Mouse (Mus musculus): ENCODE results near the gene Dnajc11.
A peak's percentile ranks its signal among the peaks of the same experiment; 100 is the strongest.

The Dnajc11 gene

GRCm38 (mm10) chr4:151932576-151933504 lies 651 bp upstream of the Dnajc11 start:
- DNase-seq (ENCODE audit: low spot score in 2 of 2), result no peak

- no peak for DNase-seq (ENCODE audit: low spot score in 2 of 2)
These were observed 703 bp downstream of the Dnajc11 start for GRCm38 (mm10) chr4:151934215-151934572.

- no peak for DNase-seq (ENCODE audit: low spot score in 2 of 2)
These were observed 4.0 kb downstream of the Dnajc11 start for GRCm38 (mm10) chr4:151937441-151937840.

DNA sequence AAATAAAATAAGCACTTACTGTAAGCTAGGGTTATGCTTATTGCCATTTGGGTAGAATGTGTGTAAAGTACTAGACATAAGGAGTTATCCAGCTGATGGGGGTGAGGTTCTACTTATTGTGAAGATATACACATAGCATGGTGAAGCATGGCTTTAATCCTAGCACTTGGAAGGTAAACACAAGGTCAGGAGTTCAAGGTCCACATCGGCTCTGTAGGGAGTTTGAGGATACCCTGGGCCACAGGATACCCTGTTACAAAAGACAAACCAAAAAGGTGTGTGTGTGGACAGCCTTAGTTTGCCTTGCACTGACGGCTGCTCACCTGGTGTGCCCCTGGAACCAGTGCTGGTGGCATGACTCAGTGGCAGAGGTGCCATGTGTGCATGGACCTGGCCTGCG lies 4.6 kb downstream of the Dnajc11 start:
- no peak for DNase-seq (ENCODE audit: low spot score in 2 of 2)

- DNase-seq (ENCODE audit: low spot score in 2 of 2), result no peak
These were observed 12.7 kb downstream of the Dnajc11 start for GRCm38 (mm10) chr4:151946211-151946610.

- DNase-seq (ENCODE audit: low spot score in 2 of 2), result no peak
These were observed 15.3 kb downstream of the Dnajc11 start for GRCm38 (mm10) chr4:151948497-151949471.

GRCm38 (mm10) chr4:151953209-151953608 lies 19.7 kb downstream of the Dnajc11 start:
- no peak for DNase-seq (ENCODE audit: low spot score in 2 of 2)

- DNase-seq (ENCODE audit: low spot score in 2 of 2), result no peak
These were observed 22.3 kb downstream of the Dnajc11 start for GRCm38 (mm10) chr4:151955791-151956190.

DNA sequence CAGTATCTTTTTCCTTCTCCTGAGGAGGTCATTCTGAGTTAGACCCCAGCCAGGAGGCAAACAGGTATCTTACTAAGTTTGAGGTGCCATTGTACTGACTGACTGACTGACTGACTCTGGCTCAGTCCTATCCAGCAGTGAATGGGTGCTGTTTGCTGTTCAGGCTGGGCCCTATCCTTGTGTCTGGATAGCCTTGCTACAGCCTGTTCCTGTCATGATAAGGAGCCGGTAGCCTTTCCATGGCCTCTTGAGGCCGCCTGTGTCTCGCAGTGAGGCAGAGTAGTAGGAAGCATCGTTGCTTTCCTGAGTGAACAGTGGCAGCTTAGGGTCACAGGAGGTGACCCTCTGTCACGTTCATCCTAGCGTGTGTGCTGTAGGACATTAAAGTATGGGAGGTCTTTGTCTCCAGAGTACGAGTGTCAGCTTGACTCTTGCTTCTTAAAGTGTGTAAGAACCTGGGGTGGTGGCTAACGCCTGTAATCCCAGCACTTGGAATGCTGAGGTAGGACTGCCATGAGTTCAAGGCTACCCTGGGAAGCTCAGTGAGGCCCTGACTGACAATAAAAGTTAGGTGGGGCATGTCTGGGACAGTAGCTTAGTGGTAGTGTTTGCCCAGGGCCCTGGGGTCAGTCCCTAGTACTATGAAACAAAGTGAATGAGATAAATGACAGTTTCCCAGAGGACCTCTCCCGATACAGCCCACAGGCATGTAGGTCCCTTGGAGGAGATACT lies 24.3 kb downstream of the Dnajc11 start:
- peak in 1 of 2 experiments; percentile 54 for DNase-seq (ENCODE audit: low spot score in 2 of 2)

GRCm38 (mm10) chr4:151959849-151960512 lies 26.5 kb downstream of the Dnajc11 start:
- no peak for DNase-seq (ENCODE audit: low spot score in 2 of 2)

DNA sequence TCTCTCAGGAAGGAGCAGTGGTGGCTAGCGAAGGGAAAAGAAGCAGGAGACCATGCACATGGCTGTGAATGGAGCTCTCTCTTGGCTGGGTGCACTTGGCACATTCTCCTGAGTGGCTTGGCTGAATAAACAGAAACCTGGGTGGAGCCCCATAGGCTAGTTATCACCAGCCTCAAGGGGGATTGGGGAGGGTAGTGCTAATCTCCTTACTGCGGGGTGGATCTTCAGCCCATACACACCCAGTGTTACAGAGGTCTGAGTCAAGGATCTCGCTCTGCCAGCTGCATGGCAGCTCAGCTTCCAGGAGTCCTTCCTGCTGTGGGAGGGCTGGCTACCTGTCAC lies 27.0 kb downstream of the Dnajc11 start:
- peak; percentile 71 to 79 for DNase-seq (ENCODE audit: low spot score in 2 of 2)

GRCm38 (mm10) chr4:151962817-151963216 lies 29.3 kb downstream of the Dnajc11 start:
- DNase-seq (ENCODE audit: low spot score in 2 of 2), result peak in 1 of 2 experiments; percentile 46

DNA sequence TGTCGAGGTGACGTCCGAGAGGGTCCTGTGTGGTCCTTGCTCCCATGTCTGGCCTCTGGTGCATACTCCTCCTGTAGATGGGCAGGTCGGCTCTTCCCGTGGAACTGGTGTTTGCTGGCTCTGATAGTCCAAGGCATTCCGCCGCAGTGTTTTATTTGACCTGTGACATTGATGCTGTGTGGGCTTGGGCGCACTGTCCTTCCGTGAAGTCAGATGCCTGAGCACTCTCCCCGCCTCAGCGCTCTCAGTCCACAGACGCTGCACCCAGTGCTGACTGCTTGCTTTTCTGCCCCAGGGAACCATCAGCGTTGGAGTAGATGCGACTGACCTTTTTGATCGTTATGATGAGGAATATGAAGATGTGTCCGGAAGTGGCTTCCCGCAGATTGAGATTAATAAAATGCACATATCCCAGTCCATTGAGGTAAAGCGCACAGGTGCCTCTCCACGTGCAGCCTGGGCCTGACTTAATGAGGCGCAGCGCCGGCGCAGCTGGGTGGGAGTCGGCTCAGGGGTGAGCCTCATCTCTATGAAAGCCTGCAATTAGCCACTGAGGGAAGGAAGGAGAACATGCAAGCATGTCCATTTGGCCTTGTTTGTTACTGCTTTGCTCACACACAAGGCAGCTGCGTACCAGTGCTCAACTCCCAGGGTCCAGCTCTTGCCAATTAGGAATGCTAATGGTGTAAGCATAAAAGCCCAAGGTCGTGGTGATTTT lies 34.9 kb downstream of the Dnajc11 start:
- no peak for DNase-seq (ENCODE audit: low spot score in 2 of 2)

DNA sequence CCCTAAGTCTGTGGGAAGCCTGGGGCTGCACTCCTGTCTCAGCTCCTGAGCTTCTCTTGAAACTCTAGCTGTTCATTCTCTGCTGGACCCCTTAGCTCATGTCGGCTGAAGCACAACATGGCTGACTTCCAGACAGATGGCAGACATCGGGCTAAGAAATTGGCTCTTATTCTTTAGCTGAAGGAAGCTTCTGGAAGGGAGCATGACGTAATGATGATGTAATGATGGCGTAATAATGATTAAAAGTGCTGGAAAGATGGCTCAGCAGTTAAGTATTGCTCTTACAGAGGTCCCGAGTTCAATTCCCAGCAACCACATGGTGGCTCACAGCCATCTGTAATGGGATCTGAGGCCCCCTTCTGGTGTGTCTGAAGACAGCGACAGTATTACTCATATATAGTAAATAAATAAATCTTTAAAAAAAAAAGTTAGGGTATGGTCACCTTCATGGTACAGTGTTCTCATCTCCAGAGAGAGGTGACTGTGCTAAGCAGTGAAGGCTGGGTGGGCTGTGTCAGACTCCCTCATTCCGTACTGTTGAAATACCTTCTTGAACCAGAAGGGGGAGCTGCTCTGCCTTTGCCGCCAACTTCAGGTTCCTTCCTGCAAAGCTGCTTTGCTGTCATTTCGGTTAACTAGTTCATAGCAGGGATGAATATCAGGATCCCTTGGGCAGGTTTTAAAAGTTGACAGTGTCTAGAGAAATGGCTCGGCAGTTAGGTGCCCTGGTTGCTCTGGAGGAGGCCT lies 38.9 kb downstream of the Dnajc11 start:
- DNase-seq (ENCODE audit: low spot score in 2 of 2), result peak in 1 of 2 experiments; percentile 58

GRCm38 (mm10) chr4:151975441-151975840 lies 42.0 kb downstream of the Dnajc11 start:
- peak; percentile 75 to 90 for DNase-seq (ENCODE audit: low spot score in 2 of 2)

DNA sequence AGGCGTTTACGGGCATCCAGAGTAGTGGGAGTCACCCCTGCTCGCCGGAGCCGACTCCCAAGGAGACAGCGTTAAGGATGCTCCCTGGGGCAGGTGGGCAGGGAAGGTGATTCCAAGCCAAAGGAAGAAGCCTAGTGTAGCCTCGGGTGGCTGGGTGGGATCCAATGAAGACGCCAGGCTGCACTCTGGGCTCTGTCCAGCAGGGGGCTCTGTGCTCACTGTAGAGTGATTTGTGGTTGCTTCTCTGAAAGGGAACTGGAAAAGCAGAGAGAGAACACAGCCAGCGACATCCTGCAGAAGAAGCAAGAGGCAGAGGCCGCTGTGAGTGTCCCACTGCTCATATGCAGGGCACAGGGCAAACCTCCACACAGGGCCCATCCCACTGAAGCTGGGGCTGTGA lies 44.3 kb downstream of the Dnajc11 start:
- DNase-seq (ENCODE audit: low spot score in 2 of 2), result peak; percentile 85 to 97

- DNase-seq (ENCODE audit: low spot score in 2 of 2), result no peak
These were observed 47.2 kb downstream of the Dnajc11 start for GRCm38 (mm10) chr4:151980699-151981098.

DNA sequence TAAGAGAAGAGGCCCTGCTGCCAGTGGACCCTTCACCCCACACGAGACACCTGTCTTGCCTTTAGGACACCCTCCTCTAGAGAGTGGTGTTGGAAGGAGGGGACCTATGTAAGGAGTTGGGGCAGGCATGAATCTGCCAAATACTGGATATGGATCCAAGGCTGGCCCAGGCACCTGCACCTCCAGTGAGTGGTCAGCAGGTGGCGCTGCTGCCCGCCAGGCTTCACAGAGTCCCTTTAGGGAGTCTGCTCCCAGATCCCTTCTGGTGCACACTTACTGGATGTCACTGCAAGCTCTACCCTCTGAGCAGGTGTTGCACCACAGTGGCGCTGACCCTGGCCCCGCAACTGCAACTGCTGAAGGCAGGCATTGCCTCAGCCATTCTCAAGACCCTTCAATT lies 47.9 kb downstream of the Dnajc11 start:
- peak; percentile 80 to 93 for DNase-seq (ENCODE audit: low spot score in 2 of 2)

GRCm38 (mm10) chr4:151983043-151983442 lies 49.6 kb downstream of the Dnajc11 start:
- no peak for DNase-seq (ENCODE audit: low spot score in 2 of 2)

GRCm38 (mm10) chr4:151983560-151983959 lies 50.1 kb downstream of the Dnajc11 start:
- no peak for DNase-seq (ENCODE audit: low spot score in 2 of 2)

All from spleen, postnatal 4 days (tissue).